Mouse (Mus musculus): ENCODE data around the gene H2al2a. TPM values are rescaled to one million over a fixed set of nuclear protein-coding genes. Genes with fewer than 3 reads are reported as not detected.

The H2al2a gene
- total and polyA plus RNA-seq, 3 experiments, result not detected

DNA sequence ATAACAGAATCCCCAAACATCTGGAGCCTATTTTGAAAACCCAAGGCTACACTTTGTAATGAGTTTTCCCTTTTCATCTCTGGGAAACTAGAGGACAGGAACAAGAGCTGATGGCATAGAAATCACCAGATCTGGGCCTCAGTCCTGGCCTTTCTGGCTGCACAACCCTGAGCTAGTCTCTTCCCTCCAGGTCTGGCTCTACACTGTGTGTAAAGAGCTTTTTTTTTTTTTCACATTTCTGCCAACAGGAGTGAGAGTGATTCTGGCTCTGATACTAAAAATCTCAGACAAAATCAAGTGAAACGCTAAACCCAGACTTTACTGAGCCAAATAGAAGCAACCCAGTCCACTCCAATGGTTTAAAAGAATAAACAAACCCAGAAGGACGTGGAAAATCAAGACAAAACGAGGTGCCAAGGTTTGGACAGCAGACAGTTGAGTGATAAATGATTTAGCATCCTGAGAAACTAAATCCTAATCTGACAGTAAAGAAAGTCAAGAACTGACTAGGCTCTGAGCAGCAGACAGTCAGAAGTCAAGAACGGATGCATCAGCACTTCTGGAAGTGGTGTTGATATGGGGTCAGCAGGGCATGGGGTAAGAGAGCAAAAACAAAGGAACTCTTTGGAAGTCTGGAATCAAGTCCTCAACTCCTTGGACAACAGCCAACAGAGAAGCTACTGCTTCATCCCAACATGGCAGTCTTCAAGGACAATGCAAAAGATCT is 21.0 kb downstream of the H2al2a start:
- dilution Hi-C loops (cut with MboI; ENCODE audit: extremely low pct_ligation_motif_present, extremely low pct_unique_long_range_greater_than_20kb, low sequenced_read_pairs) (no loop called here), in situ Hi-C loops (cut with MboI; ENCODE audit: low pct_ligation_motif_present, low pct_unique_long_range_greater_than_20kb, low sequenced_read_pairs) (no loop called here)
- H3K36me3 ChIP-seq (replicated peaks in 1 of 2; ENCODE audit: control insufficient read depth in 1 of 2, insufficient read depth in 1 of 2, low read length in 1 of 2), result no peaks in the 10 kb centered on the region
- H3K27ac ChIP-seq (ENCODE audit: insufficient read depth, low read depth), result no peak overlapping the region
- H3K4me3 ChIP-seq (replicated peaks in 1 of 3; ENCODE audit: low read depth in 2 of 3, low read length in 2 of 3, poor library complexity in 1 of 3), result no peak overlapping the region
- peaks cover 0 to under 1% of the 10 kb centered on the region in 2 experiments; a peak in 1 of 4 replicates for H3K4me1 ChIP-seq (ENCODE audit: control insufficient read depth in 1 of 2, insufficient read depth in 2 of 2)
- H3K9ac ChIP-seq (ENCODE audit: insufficient read depth, low read depth), result no peak overlapping the region
- no peaks in the 10 kb centered on the region for H3K27me3 ChIP-seq (replicated peaks)
- H3K79me2 ChIP-seq (replicated peaks; ENCODE audit: control insufficient read depth, extremely low read depth, insufficient read depth, poor library complexity, severe bottlenecking), result no peaks in the 10 kb centered on the region
- no peaks in the 10 kb centered on the region for H3K9me3 ChIP-seq (replicated peaks; ENCODE audit: low read length)
- H3K4me2 ChIP-seq (ENCODE audit: insufficient read depth, low read depth, poor library complexity, severe bottlenecking), result no peak overlapping the region
- DNase-seq (ENCODE audit: extremely low read depth), result no peak
- TF ChIP-seq MAX (IDR thresholded peaks at IDR 0.05; ENCODE audit: low read length), result no peak

- Histone ChIP-seq H3K4me3 (replicated peaks in 1 of 3; ENCODE audit: low read depth in 2 of 3, low read length in 2 of 3, poor library complexity in 1 of 3) (no peak overlapping the region), H3K9me3 (replicated peaks; ENCODE audit: low read length) (no peaks in the 10 kb centered on the region), H3K36me3 (replicated peaks in 1 of 2; ENCODE audit: control insufficient read depth in 1 of 2, insufficient read depth in 1 of 2, low read length in 1 of 2) (no peaks in the 10 kb centered on the region), H3K27me3 (replicated peaks) (no peaks in the 10 kb centered on the region), H3K9ac (ENCODE audit: insufficient read depth, low read depth) (no peak overlapping the region), H3K79me2 (replicated peaks; ENCODE audit: control insufficient read depth, extremely low read depth, insufficient read depth, poor library complexity, severe bottlenecking) (no peaks in the 10 kb centered on the region), H3K4me1 (ENCODE audit: control insufficient read depth in 1 of 2, insufficient read depth in 2 of 2) (peaks cover 0 to 7% of the 10 kb centered on the region in 2 experiments; a peak in 1 of 4 replicates), H3K4me2 (ENCODE audit: insufficient read depth, low read depth, poor library complexity, severe bottlenecking) (no peak overlapping the region), H3K27ac (ENCODE audit: insufficient read depth, low read depth) (no peak overlapping the region)
- dilution Hi-C loops (cut with MboI; ENCODE audit: extremely low pct_ligation_motif_present, extremely low pct_unique_long_range_greater_than_20kb, low sequenced_read_pairs) (no loop called here), in situ Hi-C loops (cut with MboI; ENCODE audit: low pct_ligation_motif_present, low pct_unique_long_range_greater_than_20kb, low sequenced_read_pairs) (no loop called here)
- TF ChIP-seq JUND (conservative IDR thresholded peaks at IDR 0.05; ENCODE audit: low read depth, low read length) (no peak), RCOR1 (conservative IDR thresholded peaks at IDR 0.05; ENCODE audit: low read depth, low read length) (no peak), ZKSCAN1 (IDR thresholded peaks at IDR 0.05; ENCODE audit: borderline replicate concordance, low read depth, low read length) (no peak), ETS1 (conservative IDR thresholded peaks at IDR 0.05; ENCODE audit: low read depth, low read length) (no peak), ELF1 (IDR thresholded peaks at IDR 0.05; ENCODE audit: low read depth, low read length) (no peak), IRF4 (IDR thresholded peaks at IDR 0.05; ENCODE audit: low read depth, low read length) (no peak), ZC3H11A (IDR thresholded peaks at IDR 0.05; ENCODE audit: low read depth, low read length) (no peak), EP300 (IDR thresholded peaks at IDR 0.05; ENCODE audit: low read length) (no peak)
- no peak for DNase-seq (ENCODE audit: extremely low read depth)
These were observed 22.8 kb downstream of the H2al2a start for GRCm38 (mm10) chr2:17973868-17974440.

GRCm38 (mm10) chr2:17973246-17973645 is 23.5 kb downstream of the H2al2a start:
- Histone ChIP-seq H3K9me3 (replicated peaks; ENCODE audit: low read length) (no peaks in the 10 kb centered on the region), H3K4me1 (ENCODE audit: control insufficient read depth in 1 of 2, insufficient read depth in 2 of 2) (peaks cover 0 to 7% of the 10 kb centered on the region in 2 experiments; a peak in 1 of 4 replicates), H3K4me3 (replicated peaks in 1 of 3; ENCODE audit: low read depth in 2 of 3, low read length in 2 of 3, poor library complexity in 1 of 3) (no peak overlapping the region), H3K27me3 (replicated peaks) (no peaks in the 10 kb centered on the region), H3K9ac (ENCODE audit: insufficient read depth, low read depth) (no peak overlapping the region), H3K36me3 (replicated peaks in 1 of 2; ENCODE audit: control insufficient read depth in 1 of 2, insufficient read depth in 1 of 2, low read length in 1 of 2) (no peaks in the 10 kb centered on the region), H3K79me2 (replicated peaks; ENCODE audit: control insufficient read depth, extremely low read depth, insufficient read depth, poor library complexity, severe bottlenecking) (no peaks in the 10 kb centered on the region), H3K4me2 (ENCODE audit: insufficient read depth, low read depth, poor library complexity, severe bottlenecking) (no peak overlapping the region), H3K27ac (ENCODE audit: insufficient read depth, low read depth) (no peak overlapping the region)
- no peak for DNase-seq (ENCODE audit: extremely low read depth)
- in situ Hi-C loops (cut with MboI; ENCODE audit: low pct_ligation_motif_present, low pct_unique_long_range_greater_than_20kb, low sequenced_read_pairs), result no loop called here
- no peak for TF ChIP-seq ZKSCAN1 (IDR thresholded peaks at IDR 0.05; ENCODE audit: borderline replicate concordance, low read depth, low read length)
- TF ChIP-seq POLR2A (IDR thresholded peaks at IDR 0.05; ENCODE audit: low read depth, low read length), result no peak
- TF ChIP-seq GABPA (IDR thresholded peaks at IDR 0.05; ENCODE audit: insufficient replicate concordance, low read depth, low read length), result no peak
- dilution Hi-C loops (cut with MboI; ENCODE audit: extremely low pct_ligation_motif_present, extremely low pct_unique_long_range_greater_than_20kb, low sequenced_read_pairs), result no loop called here
